Mouse (Mus musculus): ENCODE measurements around the gene Tpmt. TPM values are rescaled to one million over a fixed set of nuclear protein-coding genes. Genes with fewer than 3 reads are reported as not detected.

The Tpmt gene
- total RNA-seq (2014; fragmentation: Nextera tagmentation) (1.5 and 9.1 TPM in 2 replicates), total RNA-seq (2017) (2.3 and 9.8 TPM in 2 replicates)

- peak; percentile 7; the same call in 1 of the 2 replicates for ATAC-seq (replicated peaks; ENCODE audit: poor library complexity, severe bottlenecking)
Measured at GRCm38 (mm10) chr13:47044617-47044947, at the start of gene Tpmt. Tpmt (minus strand) TSS chr13:47044737.

GRCm38 (mm10) chr13:47093791-47094190, 49.3 kb upstream of the Tpmt start:
- no peak for ATAC-seq (replicated peaks; ENCODE audit: poor library complexity, severe bottlenecking)

- ATAC-seq (replicated peaks; ENCODE audit: poor library complexity, severe bottlenecking): no peak
Measured at GRCm38 (mm10) chr13:47089271-47089670, 44.7 kb upstream of the Tpmt start.

- ATAC-seq (replicated peaks; ENCODE audit: poor library complexity, severe bottlenecking): no peak
Measured at GRCm38 (mm10) chr13:47088433-47088832, 43.9 kb upstream of the Tpmt start.

- no peak for ATAC-seq (replicated peaks; ENCODE audit: poor library complexity, severe bottlenecking)
Measured at GRCm38 (mm10) chr13:47080905-47081505, 36.5 kb upstream of the Tpmt start.

GRCm38 (mm10) chr13:47078799-47079198, 34.3 kb upstream of the Tpmt start:
- ATAC-seq (replicated peaks; ENCODE audit: poor library complexity, severe bottlenecking): no peak

GRCm38 (mm10) chr13:47077367-47077766, 32.8 kb upstream of the Tpmt start:
- ATAC-seq (replicated peaks; ENCODE audit: poor library complexity, severe bottlenecking): no peak

GRCm38 (mm10) chr13:47076156-47076555, 31.6 kb upstream of the Tpmt start:
- no peak for ATAC-seq (replicated peaks; ENCODE audit: poor library complexity, severe bottlenecking)

GRCm38 (mm10) chr13:47072484-47072883, 27.9 kb upstream of the Tpmt start:
- no peak for ATAC-seq (replicated peaks; ENCODE audit: poor library complexity, severe bottlenecking)

- ATAC-seq (replicated peaks; ENCODE audit: poor library complexity, severe bottlenecking): no peak
Measured at GRCm38 (mm10) chr13:47071871-47072270, 27.3 kb upstream of the Tpmt start.

GRCm38 (mm10) chr13:47070329-47071080, 26.0 kb upstream of the Tpmt start:
- no peak for ATAC-seq (replicated peaks; ENCODE audit: poor library complexity, severe bottlenecking)

GRCm38 (mm10) chr13:47067001-47067400, 22.5 kb upstream of the Tpmt start:
- no peak for ATAC-seq (replicated peaks; ENCODE audit: poor library complexity, severe bottlenecking)

GRCm38 (mm10) chr13:47066516-47066915, 22.0 kb upstream of the Tpmt start:
- no peak for ATAC-seq (replicated peaks; ENCODE audit: poor library complexity, severe bottlenecking)

GRCm38 (mm10) chr13:47063985-47064760, 19.6 kb upstream of the Tpmt start:
- ATAC-seq (replicated peaks; ENCODE audit: poor library complexity, severe bottlenecking): no peak

- ATAC-seq (replicated peaks; ENCODE audit: poor library complexity, severe bottlenecking): no peak
Measured at GRCm38 (mm10) chr13:47062756-47063155, 18.2 kb upstream of the Tpmt start.

- ATAC-seq (replicated peaks; ENCODE audit: poor library complexity, severe bottlenecking): 0 out of 2 replicates have a peak, but pooled peaks have one; percentile 17
Measured at GRCm38 (mm10) chr13:47056781-47057180, 12.2 kb upstream of the Tpmt start.

GRCm38 (mm10) chr13:47056126-47056525, 11.6 kb upstream of the Tpmt start:
- peak; percentile 53 for ATAC-seq (replicated peaks; ENCODE audit: poor library complexity, severe bottlenecking)

GRCm38 (mm10) chr13:47053971-47054370, 9.4 kb upstream of the Tpmt start:
- no peak for ATAC-seq (replicated peaks; ENCODE audit: poor library complexity, severe bottlenecking)

- no peak for ATAC-seq (replicated peaks; ENCODE audit: poor library complexity, severe bottlenecking)
Measured at GRCm38 (mm10) chr13:47050009-47050408, 5.5 kb upstream of the Tpmt start.

GRCm38 (mm10) chr13:47047996-47048395, 3.5 kb upstream of the Tpmt start:
- no peak for ATAC-seq (replicated peaks; ENCODE audit: poor library complexity, severe bottlenecking)

Data from granulocyte monocyte progenitor cell, adult 5-6 weeks (primary cell).